Mouse (Mus musculus) thymus, postnatal 14 days (tissue): ENCODE results near the gene Ccdc92b.

Source experiments
- DNase-seq: peaks from one replicate; pipeline ENCODE4 v3.0.0; 2021

Gene Ccdc92b

DNA sequence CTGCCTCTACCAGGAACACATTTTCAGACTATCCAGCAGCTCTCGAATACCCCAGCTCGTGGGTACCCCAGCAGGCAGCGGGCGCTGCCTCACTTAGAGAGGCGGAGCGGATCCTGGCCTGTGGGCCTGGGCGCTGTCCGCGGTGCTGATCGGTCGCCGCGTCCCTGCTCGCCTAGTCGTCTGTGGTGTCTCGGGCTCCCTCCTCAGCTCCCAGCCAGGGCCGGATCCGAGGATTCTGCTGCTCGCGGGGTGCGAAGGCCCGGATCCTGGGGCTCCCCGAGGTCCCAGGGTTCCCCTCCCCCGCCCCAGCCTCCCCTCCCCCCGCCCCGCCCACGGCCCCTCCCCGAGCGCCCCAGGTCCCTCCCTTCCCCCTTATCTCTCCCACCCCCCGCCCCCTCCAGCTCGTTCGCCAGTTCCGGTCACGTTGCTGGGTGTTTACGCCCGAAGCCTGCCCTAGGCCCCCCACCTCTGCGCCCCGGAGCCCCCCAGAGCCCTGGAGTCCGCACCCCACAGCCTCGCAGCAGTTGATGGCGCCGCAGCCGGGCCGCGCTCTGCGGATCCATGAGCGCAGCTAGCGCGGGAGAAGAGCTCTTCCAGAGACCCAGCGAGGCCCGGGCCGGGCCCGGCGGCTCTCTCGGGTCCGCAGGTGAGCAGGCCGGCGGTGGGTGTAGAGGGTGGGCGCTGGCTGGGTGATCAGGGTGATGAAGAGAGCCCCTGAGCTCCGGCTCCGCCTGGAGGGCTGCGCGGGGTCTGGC is at the start of gene Ccdc92b:
Ccdc92b (plus strand) TSS at position 405 of the 755 bp plus-strand sequence.
- peak; percentile 86 for DNase-seq

DNA sequence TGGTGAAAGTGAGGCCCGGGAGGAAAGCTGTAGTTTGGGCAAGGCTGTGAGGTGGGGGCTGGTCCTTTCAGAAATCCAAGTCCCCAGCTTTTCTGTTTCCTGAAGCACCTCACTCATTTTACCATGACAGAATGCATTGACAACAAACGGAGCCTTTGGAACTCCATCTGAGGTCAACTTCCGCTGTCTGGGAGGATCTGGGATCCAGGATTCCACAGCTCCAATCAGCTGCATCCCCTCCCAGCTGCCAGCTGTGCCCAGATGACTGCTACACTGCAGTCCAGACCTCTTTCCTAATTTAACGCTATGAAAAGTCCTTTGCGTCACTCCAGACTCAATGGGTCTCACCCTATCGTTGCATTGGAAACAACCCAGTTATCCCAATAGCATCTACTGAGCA is 49.7 kb upstream of the Ccdc92b start:
- DNase-seq = no peak

DNA sequence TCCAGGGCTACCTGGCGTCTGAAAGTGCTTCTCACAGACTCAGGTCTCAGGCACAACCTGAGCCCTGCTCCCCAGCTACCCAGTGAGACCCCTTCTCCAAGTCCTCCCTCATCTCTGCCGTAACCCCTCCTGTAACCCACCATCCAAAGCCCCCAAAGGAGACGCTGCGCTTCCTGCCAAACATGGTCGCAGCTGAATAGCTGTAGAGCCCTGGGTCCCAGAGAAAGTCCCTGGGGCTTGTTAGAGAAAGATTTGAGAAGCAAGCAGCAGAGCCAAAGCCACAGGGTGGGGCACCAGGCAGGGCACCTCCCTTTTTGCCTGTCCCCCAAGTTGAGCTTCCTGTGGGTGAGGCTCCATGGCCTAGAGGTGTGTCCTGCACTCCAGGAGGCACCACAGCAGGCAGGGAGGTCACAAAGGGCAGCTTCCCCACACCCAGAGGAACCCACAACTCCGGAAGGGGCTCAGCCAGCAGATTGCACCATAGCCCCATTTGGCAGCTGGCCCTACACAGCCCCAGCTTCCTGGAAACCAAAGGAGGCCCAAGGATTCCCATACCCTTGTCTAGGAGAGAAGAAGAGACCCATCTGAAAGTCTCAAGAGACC is 46.8 kb upstream of the Ccdc92b start:
- peak; percentile 24 for DNase-seq

DNA sequence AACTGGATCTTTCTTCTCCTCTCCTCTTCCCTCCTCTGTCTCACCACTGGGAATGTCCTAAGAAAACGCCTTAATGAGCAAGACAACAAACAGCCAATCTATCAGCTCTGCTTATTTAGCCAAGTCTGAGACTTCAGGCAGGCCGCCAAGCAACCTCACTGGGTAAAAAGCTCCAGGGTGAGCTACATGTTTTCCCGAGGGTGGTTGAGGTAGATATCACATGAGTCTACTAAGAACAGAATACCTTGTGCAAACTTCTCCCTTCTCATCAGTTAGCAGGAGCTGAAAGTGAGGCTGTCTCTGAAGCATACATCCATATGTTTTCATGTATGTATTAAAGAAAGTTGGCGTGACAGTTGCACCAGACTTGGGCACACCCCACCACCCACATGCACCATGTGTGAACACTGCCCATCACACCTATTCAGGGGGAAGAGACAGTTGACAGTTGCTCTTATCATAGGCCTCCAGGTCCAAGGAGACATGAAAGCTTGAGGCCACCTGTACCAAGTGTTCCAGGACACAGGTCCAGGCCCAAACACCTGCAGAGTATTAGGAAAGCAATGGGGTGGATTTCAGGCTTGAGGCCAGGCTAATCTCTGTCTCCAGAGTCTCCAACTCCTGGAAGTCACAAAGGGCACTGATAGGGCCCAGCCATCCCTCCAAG is 44.5 kb upstream of the Ccdc92b start:
- no peak for DNase-seq

DNA sequence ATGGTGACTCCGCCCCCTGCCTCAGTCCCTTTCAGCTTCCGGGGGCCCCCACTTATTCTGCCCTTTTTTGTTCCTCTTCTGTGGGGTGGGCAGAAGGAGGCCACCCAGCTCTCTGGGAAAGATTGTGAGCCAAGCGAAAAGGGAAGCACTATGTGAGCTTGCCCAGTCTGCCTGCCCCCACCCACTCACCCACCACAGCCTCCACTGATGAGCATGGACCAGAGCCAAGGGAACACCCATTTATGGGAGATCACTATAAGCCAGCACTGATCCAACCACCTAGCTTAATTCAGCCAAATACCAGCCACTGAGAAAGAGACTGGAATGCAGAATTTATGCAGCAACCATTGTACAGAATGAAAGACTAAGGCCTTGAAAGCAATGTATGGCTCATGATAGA is 43.5 kb upstream of the Ccdc92b start:
- DNase-seq = no peak

DNA sequence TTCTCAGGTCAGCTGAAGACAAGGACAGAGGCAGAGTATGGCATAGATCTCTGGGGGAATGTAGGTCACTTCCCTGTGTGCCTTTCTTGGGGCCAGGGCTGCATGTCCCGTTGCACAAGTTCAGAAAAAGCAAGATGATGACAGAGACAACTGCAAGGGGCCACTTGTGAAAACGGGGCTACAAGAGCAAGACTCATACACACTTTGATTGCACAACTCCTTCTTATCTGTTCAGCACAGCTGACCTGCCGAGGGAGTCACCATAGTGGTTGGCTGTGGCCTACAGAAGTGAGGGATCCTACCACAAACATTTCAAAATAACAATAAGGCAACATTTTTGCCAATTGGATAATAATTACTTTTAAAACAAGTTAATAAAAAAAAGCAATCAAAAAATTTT is 42.3 kb upstream of the Ccdc92b start:
- no peak for DNase-seq

DNA sequence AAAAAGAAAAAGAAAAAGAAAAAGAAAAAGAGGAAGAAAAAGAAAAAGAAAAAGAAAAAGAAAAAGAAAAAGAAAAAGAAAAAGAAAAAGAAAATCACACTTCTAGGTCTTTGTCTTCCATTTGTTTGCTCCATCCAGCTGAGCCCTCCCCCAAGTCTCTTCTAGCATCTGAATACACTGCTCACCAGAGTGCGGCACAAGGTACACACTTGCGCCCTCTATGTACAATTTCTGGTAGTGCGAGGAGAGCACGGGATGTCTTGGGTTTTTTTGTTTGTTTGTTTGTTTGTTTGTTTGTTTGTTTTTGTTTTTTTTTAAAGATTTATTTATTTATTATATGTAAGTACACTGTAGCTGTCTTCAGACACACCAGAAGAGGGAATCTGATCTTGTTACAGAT is 38.1 kb upstream of the Ccdc92b start:
- peak; percentile 16 for DNase-seq

DNA sequence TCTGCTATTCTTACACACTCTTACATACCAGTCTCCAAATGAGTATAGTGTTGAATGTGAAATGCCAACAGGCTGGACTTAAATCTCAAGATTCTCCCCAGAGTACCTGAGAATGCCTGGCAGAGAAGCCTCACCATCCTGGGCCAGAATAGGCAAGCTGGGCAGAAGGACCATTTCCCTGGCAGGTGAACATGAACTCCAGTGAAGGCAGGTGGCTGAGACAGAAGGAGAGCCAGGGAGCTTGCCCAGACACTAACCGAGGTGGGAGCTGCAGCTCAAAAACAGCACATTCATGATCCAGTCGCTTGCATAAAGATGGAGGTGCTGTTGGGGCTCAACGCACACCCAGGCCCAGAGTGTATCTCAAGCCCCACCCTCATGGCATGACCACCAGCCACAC is 36.9 kb upstream of the Ccdc92b start:
- DNase-seq = no peak

DNA sequence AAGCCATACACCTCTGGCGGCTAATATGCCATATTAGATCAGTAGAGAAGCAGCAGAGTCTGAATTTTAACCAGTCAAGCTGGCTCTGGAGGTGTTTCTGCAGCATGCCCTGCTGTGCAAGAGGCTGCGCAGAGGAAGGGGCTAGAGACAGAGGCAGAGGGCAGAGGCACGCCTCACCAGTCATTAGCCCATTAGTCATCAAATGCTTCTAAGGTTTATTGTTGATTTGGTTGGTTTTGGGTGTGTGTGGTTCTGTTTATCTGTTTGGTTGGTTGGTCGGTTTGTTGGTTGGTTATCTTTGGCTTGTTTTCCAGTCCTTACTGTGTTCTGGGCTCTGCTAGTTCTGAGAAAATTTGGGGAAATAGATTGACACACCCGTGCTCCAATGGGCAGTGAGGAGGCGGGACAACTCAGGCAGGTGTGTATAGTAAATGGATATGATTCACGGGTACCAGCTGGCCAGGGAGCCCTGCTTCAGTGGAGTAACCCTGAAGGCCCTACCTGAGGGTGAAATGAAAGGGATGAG is 35.5 kb upstream of the Ccdc92b start:
- DNase-seq = no peak

DNA sequence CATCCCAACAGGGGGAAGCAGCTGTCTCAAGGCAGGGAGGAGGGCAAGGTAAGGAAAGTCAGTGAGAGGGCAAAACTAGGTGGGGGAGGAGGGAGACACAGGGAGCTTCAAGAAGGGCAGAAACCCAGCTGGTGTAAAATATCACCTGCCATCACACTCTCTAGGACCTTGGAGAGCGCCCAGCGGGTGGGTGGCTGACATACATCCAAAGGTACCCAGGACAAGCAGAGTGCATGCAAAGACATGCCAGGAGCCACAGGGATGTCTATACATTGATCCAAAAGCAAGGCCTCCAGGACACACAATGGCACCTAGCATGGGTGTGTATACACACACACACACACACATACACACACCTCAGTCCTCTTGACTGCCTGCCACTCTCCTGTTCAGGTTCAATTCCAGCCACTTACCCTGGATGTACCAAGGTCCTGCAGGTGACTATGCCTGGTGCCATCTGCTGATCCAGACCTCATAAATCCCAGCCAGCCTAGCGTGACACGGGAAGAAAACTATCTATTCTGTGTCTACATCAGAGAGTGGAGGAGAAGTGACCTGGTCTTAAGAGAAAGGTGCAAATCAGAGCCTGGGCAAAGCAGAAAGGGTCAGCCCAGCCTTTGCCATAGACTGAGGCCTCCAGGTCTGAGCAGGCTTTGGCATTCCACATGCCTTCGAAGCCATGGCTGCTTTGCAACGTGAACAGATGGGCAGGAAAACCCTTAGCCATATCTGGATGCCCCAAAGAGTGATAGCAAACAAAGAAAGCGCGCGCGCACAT is 34.3 kb upstream of the Ccdc92b start:
- peak; percentile 40 for DNase-seq

DNA sequence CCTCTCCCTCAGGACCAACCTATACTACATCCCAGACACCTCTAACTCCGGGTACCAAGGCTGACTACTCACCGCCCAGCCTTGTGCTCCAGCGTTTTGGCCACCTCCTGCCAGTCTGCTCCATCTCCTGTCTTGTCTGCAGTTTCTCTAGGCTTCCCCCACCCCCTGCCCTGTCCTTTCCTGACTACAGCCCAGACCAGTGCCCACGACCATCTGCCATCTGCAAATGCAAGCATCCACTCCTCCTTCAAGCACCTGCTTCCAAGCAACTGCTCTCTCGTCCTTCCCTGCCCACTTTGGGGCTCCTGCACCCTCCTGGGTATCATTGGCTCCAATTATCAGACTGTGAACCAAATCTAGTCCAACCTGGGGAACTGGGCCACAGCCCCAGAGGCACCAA is 33.0 kb upstream of the Ccdc92b start:
- DNase-seq = no peak

DNA sequence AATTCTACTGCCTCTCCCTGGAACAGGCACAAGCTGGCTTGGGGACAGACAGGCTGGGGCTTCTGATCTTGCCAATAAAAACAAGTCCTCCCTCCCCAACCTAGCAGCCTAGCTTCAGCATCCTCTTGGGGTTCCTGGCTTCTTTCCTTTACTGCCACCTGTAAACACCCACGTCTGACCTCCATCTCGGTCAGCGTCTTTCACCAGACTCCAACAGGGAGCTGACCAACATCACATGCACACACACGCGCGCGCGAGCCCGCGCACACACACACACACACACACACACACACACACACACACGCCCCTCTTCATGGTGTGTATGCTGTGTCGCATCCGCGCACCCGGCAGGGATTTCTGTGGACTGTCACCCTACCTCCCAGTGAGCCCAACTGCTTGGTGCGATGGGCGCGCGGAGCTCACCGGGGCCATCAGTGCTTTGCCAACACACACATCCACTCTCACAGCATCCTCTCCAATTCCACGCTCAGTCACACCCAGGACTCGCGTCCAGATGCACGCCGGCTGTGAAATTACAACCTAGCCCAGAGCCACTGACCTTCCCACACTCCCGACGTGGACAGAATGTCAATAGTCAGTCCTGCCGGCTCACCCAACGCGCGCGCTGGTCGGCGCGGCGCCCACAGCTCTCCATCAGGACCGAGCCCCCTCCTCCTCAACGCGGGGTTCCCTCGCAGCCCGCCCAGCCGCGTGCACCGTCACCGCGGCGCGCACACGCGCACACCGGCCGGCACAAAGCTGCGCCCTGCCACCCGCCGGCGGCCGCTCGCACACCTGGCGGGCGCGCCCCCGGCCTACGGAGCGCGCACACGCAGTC is 29.8 kb upstream of the Ccdc92b start:
- no peak for DNase-seq

DNA sequence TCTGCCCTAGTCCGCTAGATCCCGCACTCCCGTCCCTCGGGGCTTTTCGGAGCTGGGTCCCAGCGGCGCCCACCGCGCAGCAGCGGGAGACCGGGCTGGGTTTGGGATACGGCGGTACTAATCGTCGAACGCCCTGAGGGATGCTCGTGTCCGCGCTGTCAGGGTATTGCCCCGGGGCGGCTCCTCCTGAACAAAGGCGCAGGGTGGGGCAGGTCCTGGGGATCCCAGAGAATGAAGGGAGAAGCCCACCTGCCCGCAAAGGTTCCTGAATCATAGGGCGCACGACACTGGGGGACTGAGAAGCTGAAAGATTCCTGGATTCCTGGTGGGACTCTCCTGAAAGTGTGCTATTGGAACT is 29.2 kb upstream of the Ccdc92b start:
- no peak for DNase-seq

DNA sequence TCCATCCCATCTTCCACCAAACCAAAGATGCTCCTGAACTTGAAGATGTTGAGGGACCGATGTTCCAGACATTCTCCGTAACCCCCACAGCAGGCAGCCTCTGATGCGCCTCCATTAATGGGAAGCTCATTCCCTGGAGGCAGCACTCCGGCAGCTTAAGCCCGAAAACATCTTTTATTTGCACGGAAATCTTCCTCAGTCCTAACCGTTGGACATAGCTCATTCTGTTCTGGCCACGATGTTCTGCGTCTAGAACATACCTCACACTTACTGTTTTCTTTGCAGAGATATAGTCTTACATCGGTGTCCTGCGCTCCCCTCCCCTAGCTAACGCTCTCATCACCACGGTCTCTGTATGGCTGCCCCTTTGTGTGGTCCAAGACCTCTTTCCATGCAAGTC is 28.7 kb upstream of the Ccdc92b start:
- DNase-seq = no peak

DNA sequence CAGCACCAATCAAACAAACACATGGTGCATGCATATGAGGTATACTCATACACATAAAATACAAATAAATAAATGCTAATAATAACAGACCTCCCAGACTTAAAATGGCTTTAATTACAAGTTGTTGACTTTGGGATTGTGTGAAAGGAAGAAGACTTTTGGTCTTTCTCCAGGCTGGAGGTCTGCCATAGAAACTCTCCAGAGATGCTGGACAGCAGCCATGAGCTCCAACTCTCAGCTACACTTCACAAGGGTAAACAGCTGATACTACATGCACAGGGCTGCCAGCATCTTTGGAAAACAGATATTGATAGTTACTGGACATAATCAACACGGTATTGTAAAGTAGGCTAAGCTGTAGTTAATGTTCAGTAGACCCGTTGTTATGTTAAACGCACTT is 27.2 kb upstream of the Ccdc92b start:
- no peak for DNase-seq

DNA sequence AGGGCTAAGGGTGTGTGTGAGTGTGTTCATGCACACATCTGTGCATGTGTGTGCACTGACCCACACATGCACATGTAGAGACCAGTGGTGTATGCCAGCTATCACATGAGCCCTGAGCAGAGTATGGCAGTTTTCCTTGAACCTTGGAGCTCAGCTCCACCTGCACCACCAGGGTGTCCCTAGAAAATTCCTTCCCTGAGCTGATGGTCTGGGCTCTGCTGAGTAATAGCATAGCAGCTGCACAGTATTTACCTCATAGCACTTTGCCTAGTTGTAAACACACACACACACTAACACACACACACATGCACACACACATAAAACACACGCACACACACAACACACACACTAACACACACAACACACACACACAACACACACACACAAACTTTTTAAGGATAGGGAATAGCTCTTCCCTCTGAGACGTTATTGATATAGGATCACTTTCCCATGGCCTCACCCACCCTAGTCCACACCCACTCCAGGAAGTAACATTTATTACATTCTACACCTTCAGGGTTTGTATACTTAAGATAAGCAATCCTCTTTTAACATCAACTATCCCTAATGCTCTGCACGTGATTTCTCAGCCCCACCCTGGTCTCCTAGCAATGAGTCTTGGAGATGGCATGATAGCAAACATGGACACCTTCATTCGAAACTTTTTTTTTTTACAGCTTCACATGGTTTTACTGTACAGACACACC is 22.0 kb upstream of the Ccdc92b start:
- DNase-seq = no peak

DNA sequence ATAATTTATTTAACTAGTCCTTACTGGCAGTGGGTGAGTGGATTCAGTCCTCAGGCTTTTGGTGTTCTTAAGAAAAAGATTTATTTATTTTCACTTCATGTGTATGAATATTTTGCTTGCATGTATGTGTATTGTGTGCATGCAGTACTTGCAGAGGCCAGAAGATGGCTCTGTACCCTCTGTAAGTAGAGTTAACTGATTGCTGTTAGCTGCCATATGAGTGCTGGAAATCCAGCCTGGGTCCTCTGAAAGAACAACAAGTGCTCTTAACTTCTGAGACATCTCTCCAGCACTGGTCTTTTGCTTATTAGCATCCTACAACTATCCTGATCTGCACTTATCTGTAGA is 21.4 kb upstream of the Ccdc92b start:
- no peak for DNase-seq

DNA sequence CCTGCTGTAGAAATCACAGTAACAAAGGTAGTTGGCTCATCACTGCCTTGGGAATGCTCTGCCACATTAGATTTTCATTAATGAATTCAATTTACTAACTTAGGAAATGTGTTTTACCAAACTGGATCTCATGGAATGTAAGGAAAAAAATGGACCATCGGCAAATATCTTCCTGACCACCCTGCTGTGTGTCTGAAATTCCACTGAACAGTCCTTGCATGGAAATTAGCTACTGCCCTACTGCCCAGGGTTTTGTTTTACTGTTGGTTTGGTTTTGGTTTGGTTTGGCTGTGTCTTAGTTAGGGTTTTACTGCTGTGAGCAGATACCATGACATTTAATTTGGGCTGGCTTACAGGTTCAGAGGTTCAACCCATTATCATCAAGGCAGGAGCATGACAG is 17.1 kb upstream of the Ccdc92b start:
- no peak for DNase-seq

DNA sequence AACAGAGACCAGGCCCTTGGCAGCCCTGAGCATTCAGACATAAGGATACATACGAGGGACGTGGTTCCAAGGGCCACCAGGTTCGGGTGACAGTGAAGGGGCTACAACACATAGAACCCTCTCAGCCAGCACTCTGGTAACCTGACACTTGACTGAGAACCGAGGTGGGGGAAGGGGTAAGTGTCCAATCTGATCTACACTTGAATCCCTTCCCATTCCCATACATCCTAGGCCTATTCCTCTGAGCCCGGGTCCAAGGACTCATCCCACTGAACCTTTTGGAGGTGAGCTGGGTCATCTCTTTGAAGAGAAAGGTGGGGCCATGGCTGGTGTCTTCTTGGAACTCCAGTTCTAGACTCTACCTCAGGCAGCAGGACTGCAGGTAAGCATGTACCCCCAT is 9.3 kb upstream of the Ccdc92b start:
- DNase-seq = no peak

DNA sequence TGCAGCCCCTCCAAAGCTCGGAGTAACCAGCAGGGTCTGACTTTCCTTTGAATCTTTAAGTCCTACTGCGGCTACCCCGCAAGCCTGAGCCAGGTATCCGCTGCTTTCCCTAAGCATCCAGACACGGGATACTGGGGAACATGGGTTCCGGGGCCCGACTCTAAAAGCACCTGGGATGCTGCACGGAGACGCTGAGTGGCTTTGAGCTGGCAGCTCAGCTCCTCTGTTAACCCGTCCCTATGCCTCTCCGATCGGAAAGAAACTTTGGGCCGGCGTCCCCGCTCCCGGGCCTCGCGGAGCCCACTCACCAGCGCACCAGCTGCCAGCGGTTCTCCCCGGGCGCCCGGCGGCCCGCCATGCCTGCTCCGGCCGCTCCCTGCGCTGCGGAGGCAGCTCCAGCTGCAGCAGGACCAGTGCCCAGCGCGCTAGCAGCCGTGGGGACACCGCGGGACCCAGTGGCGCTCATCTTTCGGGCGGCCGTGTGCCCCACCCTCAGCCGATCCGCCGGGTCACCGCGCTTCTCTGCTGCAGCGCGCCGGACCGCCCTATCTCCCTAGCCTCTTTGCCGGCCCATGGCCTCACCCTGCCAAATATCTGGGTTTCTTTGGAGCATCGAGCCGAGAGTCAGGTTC is 8.7 kb upstream of the Ccdc92b start, which contains the start of gene Rap1gap2:
Rap1gap2 (minus strand) TSS at position 371 of the 632 bp plus-strand sequence.
- DNase-seq = no peak

DNA sequence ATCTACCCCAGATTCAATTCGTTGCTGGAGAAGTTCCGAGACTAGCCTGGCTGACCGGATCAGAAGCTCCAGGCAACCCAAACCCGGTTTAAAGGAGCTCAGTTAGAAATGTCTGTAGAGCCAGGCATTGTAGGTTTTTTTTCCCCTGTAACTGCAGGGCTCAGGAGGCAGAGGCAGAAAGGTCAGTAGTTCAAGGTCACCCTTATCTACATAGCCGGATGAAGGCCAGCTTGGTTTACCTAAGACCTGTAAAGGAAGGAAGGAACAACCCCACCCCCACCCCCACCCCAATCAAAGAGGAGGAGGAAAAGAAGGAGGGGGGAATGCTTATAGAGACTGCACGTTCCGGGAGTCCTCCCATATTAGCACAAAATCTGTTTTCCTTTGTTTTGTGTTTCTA is 8.0 kb upstream of the Ccdc92b start:
- DNase-seq = no peak
